Mouse (Mus musculus) liver, postnatal 0 days (tissue): ENCODE measurements around the gene Als2cl. TPM values are rescaled to one million over a fixed set of nuclear protein-coding genes. Genes with fewer than 3 reads are reported as not detected.

Experiments
- ATAC-seq: fragments of 200-750 bp; cut with Nextera tagmentation; 2 replicates; pipeline ENCODE4 v1.8.0; 2017; ENCODE audit warnings: mild to moderate bottlenecking, moderate library complexity
- DNase-seq: peaks from one replicate; pipeline ENCODE4 v3.0.0-alpha.2; 2016
- H3K27ac ChIP-seq: fragments of 300-500 bp; sonication (generic); 2 replicates; pipeline ENCODE4 v1.5.1; 2014; ENCODE audit warnings: antibody characterized with exemption, moderate library complexity, mild to moderate bottlenecking, low read depth
- H3K27me3 ChIP-seq: fragments of 300-500 bp; sonication (generic); 2 replicates; pipeline ENCODE4 v1.6.1; 2014; ENCODE audit warnings: low read length, control low read depth, mixed read lengths; ENCODE audit not compliant: insufficient read depth
- H3K36me3 ChIP-seq: fragments of 300-500 bp; sonication (generic); replicated peaks from 2 replicates; pipeline ENCODE4 v1.6.1; 2014; ENCODE audit warnings: mild to moderate bottlenecking, control low read depth, low read length, moderate library complexity, mixed read lengths; ENCODE audit not compliant: insufficient read depth
- H3K4me1 ChIP-seq: fragments of 300-500 bp; sonication (generic); 2 replicates; pipeline ENCODE4 v1.6.1; 2014; ENCODE audit warnings: antibody characterized with exemption, mild to moderate bottlenecking, control low read depth; ENCODE audit not compliant: insufficient read depth
- H3K4me2 ChIP-seq: fragments of 300-500 bp; sonication (generic); 2 replicates; pipeline ENCODE4 v1.6.1; 2014; ENCODE audit warnings: low read depth, mild to moderate bottlenecking, low read length, moderate library complexity, mixed read lengths
- H3K4me3 ChIP-seq: fragments of 300-500 bp; sonication (generic); 2 replicates; pipeline ENCODE4 v1.5.1; 2014; ENCODE audit warnings: low read depth, low read length
- H3K9ac ChIP-seq: fragments of 300-500 bp; sonication (generic); replicated peaks from 2 replicates; pipeline ENCODE4 v1.6.1; 2014; ENCODE audit warnings: mild to moderate bottlenecking, moderate library complexity
- H3K9me3 ChIP-seq: fragments of 300-500 bp; sonication (generic); 2 replicates; pipeline ENCODE4 v1.6.1; 2016; ENCODE audit warnings: mild to moderate bottlenecking, control low read depth, low read length, mixed read lengths
- CTCF ChIP-seq: sonication (generic); IDR thresholded peaks from 2 replicates; pipeline ENCODE4 v1.5.1; 2016; ENCODE audit warnings: antibody characterized with exemption, low read depth
- EP300 ChIP-seq: IDR thresholded peaks from 2 replicates; pipeline ENCODE4 v1.6.1; 2016; ENCODE audit warnings: antibody characterized with exemption, low read depth, mild to moderate bottlenecking
- WGBS: fragments of 180-500 bp; shearing (Covaris S2); extraction: QIAGEN DNeasy Blood & Tissue Kit; methylation state at CpG from one replicate; pipeline ENCODE4 v1.1.7; 2014; ENCODE audit not compliant: insufficient replicate concordance; 5-methylcytosine and 5-hydroxymethylcytosine counted together
- polyA plus RNA-seq: library from polyadenylated mRNA; unstranded; fragments of >200 nt; fragmentation: Nextera tagmentation; extraction: Ambion mirVana; gene quantifications from 2 replicates; pipeline ENCODE4 v1.2.1, GENCODE M21; 2015

Gene Als2cl
- 2.2 TPM in 2 replicates for polyA plus RNA-seq

DNA sequence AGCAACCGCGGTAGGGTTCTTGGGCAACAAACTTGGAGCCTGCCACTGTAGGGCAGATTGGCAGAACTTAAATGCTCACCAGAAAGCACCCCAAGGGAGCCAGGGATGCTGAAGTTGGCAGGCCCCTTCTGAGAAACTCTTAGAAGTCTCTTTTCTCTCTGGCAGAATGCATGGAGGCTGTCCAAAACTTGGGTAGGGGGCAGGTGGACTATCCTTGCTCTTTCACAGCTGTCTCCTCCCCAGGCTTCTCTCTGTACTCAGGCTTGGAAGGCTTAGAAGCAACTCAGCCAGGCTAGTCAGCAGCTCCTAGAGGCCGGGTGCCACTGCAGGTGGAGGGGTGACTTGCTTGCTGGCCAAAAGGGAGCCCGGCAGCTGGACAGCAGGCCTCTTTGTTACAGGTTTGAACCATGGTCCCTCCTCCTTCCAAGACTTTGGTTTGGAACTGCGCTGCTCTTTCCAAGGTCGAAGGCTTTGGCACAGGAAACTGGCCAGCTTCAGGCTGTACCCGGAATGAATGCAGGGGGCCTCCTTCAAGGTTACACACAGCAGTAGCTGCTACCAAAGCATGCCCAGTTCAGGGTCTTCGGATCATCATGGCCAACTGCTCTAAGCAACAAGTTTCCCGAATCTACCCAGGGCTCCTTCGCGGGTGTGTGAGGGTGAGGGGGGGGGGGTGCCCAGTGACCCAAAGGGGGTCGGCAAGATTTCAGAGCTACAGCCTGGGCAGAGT, at the start of gene Als2cl:
Als2cl (plus strand) TSS at position 680 of the 730 bp plus-strand sequence.
- DNase-seq: no peak
- H3K4me3 ChIP-seq: peak within 1 kb of the TSS; percentile 53
- H3K36me3 ChIP-seq: no peaks in the 10 kb centered on the region
- H3K27me3 ChIP-seq: peaks cover 17% of the 10 kb centered on the region
- H3K9me3 ChIP-seq: no peaks in the 10 kb centered on the region
- WGBS: 19% methylated on average over 12 of the region's 12 CpGs
- H3K27ac ChIP-seq: peak within 1 kb of the TSS; percentile 87
- no peak for TF ChIP-seq CTCF
- no peak for TF ChIP-seq EP300
- peaks cover 14% of the 10 kb centered on the region for H3K4me1 ChIP-seq
- H3K9ac ChIP-seq: peak within 1 kb of the TSS; percentile 67
- H3K4me2 ChIP-seq: peak within 1 kb of the TSS; percentile 77
- no peak for ATAC-seq

DNA sequence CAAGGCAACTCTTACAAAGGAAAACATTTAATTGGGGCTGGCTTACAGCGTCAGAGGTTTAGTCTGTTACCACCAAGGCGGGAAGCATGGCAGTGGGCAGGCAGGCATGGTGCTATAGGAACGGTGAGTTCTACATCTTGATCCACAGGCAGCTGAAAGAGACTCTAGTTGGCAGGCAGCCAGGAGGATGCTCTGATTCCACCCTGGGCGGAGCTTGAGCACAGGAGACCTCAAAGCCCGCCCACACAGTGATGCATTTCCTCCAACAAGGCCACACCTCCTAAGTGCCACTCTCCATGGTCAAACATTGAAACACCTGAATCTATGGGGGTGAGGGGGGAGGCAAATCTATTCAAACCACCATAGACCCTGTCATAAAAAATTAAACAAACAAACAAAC, 46.6 kb upstream of the Als2cl start:
- H3K9me3 ChIP-seq: no peaks in the 10 kb centered on the region
- DNase-seq (peak; percentile 42), ATAC-seq (no peak)
- H3K4me3 ChIP-seq: no peak overlapping the region
- no peaks in the 10 kb centered on the region for H3K36me3 ChIP-seq
- TF ChIP-seq CTCF: no peak
- TF ChIP-seq EP300: no peak
- H3K4me2 ChIP-seq: no peak overlapping the region
- 67% methylated on average over 5 of the region's 5 CpGs for WGBS
- H3K27ac ChIP-seq: no peak overlapping the region
- H3K9ac ChIP-seq: no peak overlapping the region
- no peaks in the 10 kb centered on the region for H3K4me1 ChIP-seq
- H3K27me3 ChIP-seq: no peaks in the 10 kb centered on the region

DNA sequence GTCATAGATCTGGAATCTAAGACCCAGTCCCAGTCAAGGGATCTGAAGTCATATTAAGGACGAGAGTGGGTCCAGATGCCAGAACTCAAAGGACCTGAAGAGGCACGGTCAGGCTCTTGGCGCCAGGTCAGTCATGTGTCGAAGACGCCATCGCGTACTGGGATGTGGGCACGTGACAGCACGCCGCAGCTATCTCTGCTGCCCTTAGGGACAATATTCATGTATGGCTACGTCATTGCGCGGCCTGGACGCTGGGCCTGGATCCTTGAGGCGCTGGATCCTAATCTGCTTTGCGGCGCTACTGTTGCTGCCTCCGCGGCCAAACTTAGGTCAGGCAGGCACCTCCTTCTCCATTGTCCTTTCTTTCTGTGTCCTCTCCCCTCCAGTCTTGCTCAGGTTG, 45.3 kb upstream of the Als2cl start, which contains the start of gene Prss45:
Prss45 (plus strand) TSS at position 178 of the 400 bp plus-strand sequence.
- DNase-seq (no peak), ATAC-seq (no peak)
- H3K27ac ChIP-seq: no peak within 1 kb of the TSS
- no peak within 1 kb of the TSS for H3K4me3 ChIP-seq
- H3K4me2 ChIP-seq: no peak within 1 kb of the TSS
- no peaks in the 10 kb centered on the region for H3K36me3 ChIP-seq
- no peaks in the 10 kb centered on the region for H3K9me3 ChIP-seq
- no peak within 1 kb of the TSS for H3K9ac ChIP-seq
- WGBS: 74% methylated on average over 19 of the region's 19 CpGs
- no peak for TF ChIP-seq EP300
- TF ChIP-seq CTCF: no peak
- no peaks in the 10 kb centered on the region for H3K27me3 ChIP-seq
- no peaks in the 10 kb centered on the region for H3K4me1 ChIP-seq

DNA sequence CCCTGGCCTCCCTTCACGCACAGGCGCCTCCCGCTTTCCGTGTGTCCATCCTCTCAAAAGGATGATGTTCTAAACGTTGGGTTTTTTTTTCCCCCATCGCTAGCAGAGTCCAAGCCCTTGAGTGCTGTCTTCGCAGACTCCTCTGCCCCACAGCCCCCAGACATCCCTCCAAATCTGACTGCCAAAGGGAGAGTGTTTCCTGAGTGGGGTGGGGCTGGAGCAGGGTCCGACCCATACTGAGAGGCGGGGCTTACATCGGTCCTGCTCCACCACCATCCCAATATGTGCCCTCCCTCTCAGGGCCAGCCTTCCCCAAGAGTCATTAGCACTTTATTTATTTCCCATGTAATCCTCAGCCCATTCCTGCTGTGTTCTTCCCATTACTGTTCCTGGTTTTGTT, 44.7 kb upstream of the Als2cl start:
- no peak overlapping the region for H3K9ac ChIP-seq
- 44% methylated on average over 10 of the region's 10 CpGs for WGBS
- H3K27me3 ChIP-seq: no peaks in the 10 kb centered on the region
- ATAC-seq (no peak), DNase-seq (no peak)
- H3K4me2 ChIP-seq: no peak overlapping the region
- no peak for TF ChIP-seq CTCF
- no peak for TF ChIP-seq EP300
- H3K4me1 ChIP-seq: no peaks in the 10 kb centered on the region
- no peak overlapping the region for H3K4me3 ChIP-seq
- H3K27ac ChIP-seq: no peak overlapping the region
- no peaks in the 10 kb centered on the region for H3K9me3 ChIP-seq
- no peaks in the 10 kb centered on the region for H3K36me3 ChIP-seq

DNA sequence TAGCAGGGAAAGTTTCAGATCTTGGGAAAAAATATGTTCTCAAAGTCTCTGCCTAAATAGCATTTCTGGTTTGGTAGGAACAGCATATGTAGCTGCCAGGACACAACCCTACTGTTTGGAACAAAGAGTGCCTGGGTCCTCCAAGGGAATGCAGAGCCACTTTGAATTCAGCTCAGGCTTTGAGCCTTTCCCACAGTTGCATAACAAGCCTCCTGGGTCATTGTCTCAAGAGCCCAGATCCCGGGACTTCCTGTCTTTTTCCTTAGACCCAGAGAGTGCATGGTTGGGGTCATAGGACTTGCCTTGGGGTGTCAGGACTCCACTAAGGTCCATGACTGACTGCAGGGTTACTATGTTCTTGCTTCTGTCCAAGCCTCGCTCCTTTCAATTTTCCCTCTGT, 43.6 kb upstream of the Als2cl start:
- H3K27me3 ChIP-seq: no peaks in the 10 kb centered on the region
- H3K9ac ChIP-seq: no peak overlapping the region
- 64% methylated on average over 2 of the region's 2 CpGs for WGBS
- no peak overlapping the region for H3K4me3 ChIP-seq
- H3K36me3 ChIP-seq: no peaks in the 10 kb centered on the region
- H3K4me2 ChIP-seq: no peak overlapping the region
- peaks cover 4% of the 10 kb centered on the region for H3K4me1 ChIP-seq
- no peaks in the 10 kb centered on the region for H3K9me3 ChIP-seq
- ATAC-seq (no peak), DNase-seq (no peak)
- TF ChIP-seq EP300 (no peak), CTCF (no peak)
- H3K27ac ChIP-seq: no peak overlapping the region

DNA sequence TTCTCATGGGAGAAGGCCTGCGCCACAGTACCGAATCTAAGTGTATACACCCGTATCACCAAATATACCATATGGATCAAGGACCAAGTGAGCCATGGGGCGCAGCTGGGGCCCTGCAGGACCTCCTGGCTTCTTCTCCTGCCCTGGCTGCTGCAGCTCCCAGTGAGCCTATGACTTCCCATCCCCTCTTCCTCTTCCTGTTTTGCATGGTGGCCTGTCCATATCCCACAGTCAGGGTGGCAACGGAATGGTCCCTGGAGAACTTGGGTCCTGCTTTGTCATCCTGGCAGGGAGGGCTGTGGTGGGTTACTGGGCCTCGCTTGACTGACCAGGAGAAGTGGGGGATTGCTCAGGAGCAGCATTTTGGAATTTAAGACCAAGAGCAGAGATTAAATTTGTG, 38.8 kb upstream of the Als2cl start:
- H3K4me2 ChIP-seq: no peak overlapping the region
- ATAC-seq (no peak), DNase-seq (no peak)
- H3K36me3 ChIP-seq: no peaks in the 10 kb centered on the region
- peak overlapping the region; percentile 30; the same call in 1 of the 2 replicates for H3K27ac ChIP-seq
- 69% methylated on average over 6 of the region's 6 CpGs for WGBS
- H3K9me3 ChIP-seq: no peaks in the 10 kb centered on the region
- no peak overlapping the region for H3K9ac ChIP-seq
- no peak overlapping the region for H3K4me3 ChIP-seq
- TF ChIP-seq CTCF (no peak), EP300 (no peak)
- H3K27me3 ChIP-seq: no peaks in the 10 kb centered on the region
- peaks cover 9% of the 10 kb centered on the region for H3K4me1 ChIP-seq
